Mouse (Mus musculus): ENCODE data around the gene Dcp1b.

GRCm38 (mm10) chr6:119186658-119187057 lies 11.6 kb downstream of the Dcp1b start:
- TF ChIP-seq CTCF (IDR thresholded peaks at IDR 0.05) (peak; percentile 64), EP300 (IDR thresholded peaks at IDR 0.05) (no peak)
